Mouse (Mus musculus): ENCODE data around the gene Zfp652. TPM values are rescaled to one million over a fixed set of nuclear protein-coding genes. Genes with fewer than 3 reads are reported as not detected.

Gene Zfp652
- total RNA-seq (2023), result 59.2 and 69.1 TPM in 2 replicates

GRCm38 (mm10) chr11:95712563-95713224 is at the start of gene Zfp652:
Gene Zfp652 (plus strand): TSS chr11:95712673.

DNA sequence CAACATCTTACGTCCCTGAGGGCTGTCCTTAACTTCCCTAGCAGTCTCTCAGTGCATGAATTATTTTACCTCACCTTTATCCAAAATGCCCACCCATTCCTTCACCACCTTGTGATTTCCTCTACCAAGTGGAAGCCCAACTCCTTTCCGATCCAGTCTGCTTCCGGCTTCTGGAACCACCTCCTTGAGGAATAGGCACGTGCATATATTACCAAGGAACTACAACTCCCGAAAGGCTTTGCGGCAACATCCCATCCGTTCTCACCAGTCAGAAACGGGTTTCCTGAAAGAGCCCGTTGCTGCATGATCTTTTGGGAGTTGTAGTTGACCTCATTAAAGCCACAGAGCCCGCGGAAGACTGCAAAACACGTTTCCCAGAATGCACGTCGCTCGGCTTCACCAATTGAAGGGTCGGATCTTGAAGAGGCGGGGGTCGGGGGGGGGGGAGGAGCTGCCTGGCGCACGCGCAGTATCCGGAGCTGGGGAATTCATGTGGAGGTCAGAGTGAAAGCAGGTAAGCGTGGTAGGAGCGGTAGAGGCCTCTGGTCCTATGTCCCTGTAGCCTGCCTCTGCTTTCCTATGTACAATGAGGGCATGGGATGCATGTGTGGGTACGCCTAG is 45.8 kb upstream of the Zfp652 start, which contains the start of gene Phb:
Gene Phb, plus strand, starts transcription at position 429 of the 621 bp plus-strand sequence.

GRCm38 (mm10) chr11:95723287-95723686 is 10.8 kb downstream of the Zfp652 start, which contains the start of gene B130006D01Rik:
Gene B130006D01Rik (plus strand): TSS chr11:95723587.

GRCm38 (mm10) chr11:95824071-95824876 is 111.8 kb downstream of the Zfp652 start, which contains the start of gene Phospho1:
Gene Phospho1 (plus strand): TSS chr11:95824499.

DNA sequence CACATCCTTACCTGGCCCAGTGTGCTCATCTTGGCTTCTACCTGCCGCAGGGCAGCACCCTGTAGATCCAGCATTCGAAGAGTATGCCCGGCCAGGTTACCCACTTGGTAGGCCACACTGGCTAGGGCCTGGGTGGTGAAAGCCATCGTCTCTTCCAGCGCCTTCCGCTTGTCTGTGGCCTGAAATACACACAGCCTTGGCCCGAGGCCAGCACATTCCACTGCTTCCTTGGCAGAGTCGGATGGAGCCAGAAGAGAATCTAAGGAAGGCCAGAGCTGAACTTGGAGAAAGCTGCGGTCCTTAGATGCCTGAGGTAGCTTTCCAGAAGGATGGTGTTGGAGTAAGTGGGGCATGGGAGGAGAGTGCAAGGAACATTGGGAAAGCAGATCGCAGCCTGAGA is 124.6 kb downstream of the Zfp652 start, which contains the start of gene Gngt2:
Gene Gngt2, plus strand, starts transcription at position 158 of the 400 bp plus-strand sequence.

DNA sequence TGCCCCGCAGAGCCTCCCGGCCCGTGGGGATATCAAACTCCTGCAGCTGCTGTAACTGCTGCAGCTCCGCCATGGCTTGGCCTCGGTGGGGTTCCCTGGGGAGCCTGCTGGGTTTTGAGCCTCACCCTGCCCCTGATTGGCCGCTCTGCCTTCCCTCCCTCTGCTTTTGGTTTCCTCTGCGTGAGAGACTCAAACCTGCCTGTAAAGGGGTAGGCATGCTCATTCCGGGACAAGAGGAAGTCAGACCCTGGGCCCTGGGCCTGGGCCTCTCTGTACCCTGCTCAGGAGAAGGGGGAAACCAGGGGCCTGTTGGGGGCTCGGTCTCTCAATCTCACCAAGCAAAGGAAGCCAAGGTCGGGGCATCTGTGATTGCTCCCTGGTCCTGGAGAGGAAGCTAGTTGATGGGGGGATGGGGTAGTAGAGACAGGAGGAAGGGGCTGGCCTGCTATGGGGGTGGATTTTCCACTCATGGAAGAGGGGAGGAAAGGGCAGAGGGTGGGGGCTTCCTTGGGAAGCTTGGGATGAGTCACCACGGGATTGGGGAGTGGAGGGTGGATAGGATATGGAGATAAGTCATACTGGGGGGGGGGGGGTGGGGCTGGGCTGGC is 129.7 kb downstream of the Zfp652 start, which contains the start of gene Abi3:
Gene Abi3, minus strand, starts transcription at position 403 of the 608 bp plus-strand sequence.

Other genes starting within 250 kb of the Zfp652 start
- not detected in 2 replicates for gene Nxph3, start 198.1 kb upstream of the Zfp652 start, total RNA-seq (2023)
- 0.11 and 0.22 TPM in 2 replicates for gene Ngfr, start 124.9 kb upstream of the Zfp652 start, total RNA-seq (2023)
- gene Phb, start 45.7 kb upstream of the Zfp652 start, total RNA-seq (2023), result 7.1 and 19.2 TPM in 2 replicates
- gene B130006D01Rik, start 10.9 kb downstream of the Zfp652 start, total RNA-seq (2023), result 1.8 and 3.9 TPM in 2 replicates
- 200 and 210 TPM in 2 replicates for gene Phospho1, start 111.8 kb downstream of the Zfp652 start, total RNA-seq (2023)
- 16.3 and 25.1 TPM in 2 replicates for gene Gngt2, start 124.5 kb downstream of the Zfp652 start, total RNA-seq (2023)
- gene Abi3, start 129.8 kb downstream of the Zfp652 start, total RNA-seq (2023), result 6.3 and 12.1 TPM in 2 replicates
- gene B4galnt2, start 202.2 kb downstream of the Zfp652 start, total RNA-seq (2023), result not detected in 2 replicates

Data from neutrophil, adult 65 days (primary cell).